In genomic region chr16:46094478-46094877, GRCm38 (mm10) we compare ENCODE assay signal across 7 mouse cellular contexts. TPM values are rescaled to one million over a fixed set of nuclear protein-coding genes. Genes with fewer than 3 reads are reported as not detected.
A peak's percentile ranks its signal among the peaks of the same experiment; 100 is the strongest.
DNase-seq lines count a peak whose midpoint lies in the region; ATAC-seq lines count a peak whose summit lies in the region.

No protein-coding gene starts in this region.

- no peaks in the 10 kb centered on the region for H3K9me3 ChIP-seq in midbrain, embryonic 11.5 days (ENCODE audit: control insufficient read depth, low read length)
- H3K9me3 ChIP-seq in midbrain, embryonic 10.5 days (replicated peaks): no peaks in the 10 kb centered on the region
- H3K9me3 ChIP-seq in limb, embryonic 15.5 days: no peaks in the 10 kb centered on the region
- no peaks in the 10 kb centered on the region for H3K9me3 ChIP-seq in forebrain, embryonic 15.5 days

- no peak for ATAC-seq in midbrain, embryonic 11.5 days (ENCODE audit: low FRiP score)
- ATAC-seq in limb, embryonic 15.5 days (ENCODE audit: insufficient number of reproducible peaks, low FRiP score, low TSS enrichment, low read depth): peak; percentile 78
- no peak for ATAC-seq in forebrain, embryonic 15.5 days (replicated peaks)

- H3K4me3 ChIP-seq in midbrain, embryonic 11.5 days (ENCODE audit: low read depth, low read length): no peak overlapping the region
- H3K4me3 ChIP-seq in midbrain, embryonic 10.5 days: no peak overlapping the region
- H3K4me3 ChIP-seq in limb, embryonic 15.5 days: no peak overlapping the region
- no peak overlapping the region for H3K4me3 ChIP-seq in forebrain, embryonic 15.5 days

- WGBS in midbrain, embryonic 11.5 days: 77% methylated on average over 2 of the region's 2 CpGs
- WGBS in midbrain, embryonic 10.5 days: 77% methylated on average over 2 of the region's 2 CpGs
- 34% methylated on average over 2 of the region's 2 CpGs for WGBS in limb, embryonic 15.5 days
- 77% methylated on average over 2 of the region's 2 CpGs for WGBS in forebrain, embryonic 15.5 days

- no peaks in the 10 kb centered on the region for H3K4me1 ChIP-seq in midbrain, embryonic 11.5 days (ENCODE audit: control insufficient read depth, insufficient read depth, low read length)
- no peaks in the 10 kb centered on the region for H3K4me1 ChIP-seq in midbrain, embryonic 10.5 days
- H3K4me1 ChIP-seq in limb, embryonic 15.5 days: peaks cover 17% of the 10 kb centered on the region
- peaks cover 5% of the 10 kb centered on the region; the same call in 1 of the 2 replicates for H3K4me1 ChIP-seq in forebrain, embryonic 15.5 days

- H3K4me2 ChIP-seq in midbrain, embryonic 11.5 days: no peak overlapping the region
- no peak overlapping the region for H3K4me2 ChIP-seq in limb, embryonic 15.5 days
- H3K4me2 ChIP-seq in forebrain, embryonic 15.5 days (replicated peaks): no peak overlapping the region

- no peak overlapping the region for H3K27ac ChIP-seq in midbrain, embryonic 11.5 days (ENCODE audit: low read depth, low read length)
- H3K27ac ChIP-seq in midbrain, embryonic 10.5 days (replicated peaks): no peak overlapping the region
- H3K27ac ChIP-seq in limb, embryonic 15.5 days: peak overlapping the region; percentile 69
- no peak overlapping the region for H3K27ac ChIP-seq in forebrain, embryonic 15.5 days (replicated peaks)

- no peak overlapping the region for H3K9ac ChIP-seq in midbrain, embryonic 11.5 days (ENCODE audit: low read length)
- H3K9ac ChIP-seq in limb, embryonic 15.5 days: no peak overlapping the region
- H3K9ac ChIP-seq in forebrain, embryonic 15.5 days (replicated peaks): no peak overlapping the region

- DNase-seq in midbrain, embryonic 11.5 days (ENCODE audit: low spot score, missing footprints): peak; percentile 54
- DNase-seq in midbrain, embryonic 10.5 days (ENCODE audit: low spot score): no peak
- peak; percentile 64 to 75 for DNase-seq in cerebellum, postnatal 14 days
- DNase-seq in heart, adult 9 months (ENCODE audit: low spot score in 2 of 2): peak; percentile 44 to 68
- no peak for DNase-seq in embryo, embryonic 11 days

- H3K27me3 ChIP-seq in midbrain, embryonic 11.5 days (ENCODE audit: control insufficient read depth, insufficient read depth, low read length): no peaks in the 10 kb centered on the region
- no peaks in the 10 kb centered on the region for H3K27me3 ChIP-seq in midbrain, embryonic 10.5 days (ENCODE audit: low read depth, poor library complexity, severe bottlenecking)
- H3K27me3 ChIP-seq in limb, embryonic 15.5 days: no peaks in the 10 kb centered on the region
- no peaks in the 10 kb centered on the region for H3K27me3 ChIP-seq in forebrain, embryonic 15.5 days

- H3K36me3 ChIP-seq in midbrain, embryonic 11.5 days (ENCODE audit: control insufficient read depth, insufficient read depth, low read length): no peaks in the 10 kb centered on the region
- no peaks in the 10 kb centered on the region for H3K36me3 ChIP-seq in midbrain, embryonic 10.5 days
- no peaks in the 10 kb centered on the region for H3K36me3 ChIP-seq in limb, embryonic 15.5 days
- H3K36me3 ChIP-seq in forebrain, embryonic 15.5 days: no peaks in the 10 kb centered on the region

RNA-seq across cellular contexts. Expression of gene Cd96, which starts 25.6 kb away (rescaled TPM):
- polyA plus RNA-seq in midbrain, embryonic 11.5 days (2014; fragmentation: Nextera tagmentation; extraction: Ambion mirVana): not detected in 2 replicates
- not detected in 2 replicates for polyA plus RNA-seq in midbrain, embryonic 10.5 days (2016; fragmentation: Nextera tagmentation; extraction: Ambion mirVana)
- 0.43 and 0.55 TPM in 2 replicates for polyA plus RNA-seq in limb, embryonic 15.5 days (2015; fragmentation: Nextera tagmentation; extraction: Ambion mirVana)
- not detected in 2 replicates for polyA plus RNA-seq in forebrain, embryonic 15.5 days (2015; fragmentation: Nextera tagmentation; extraction: Ambion mirVana)

Comparison
In these comparisons a context has a peak if more than half of its experiments do, and no peak if none do; other contexts are left out.
1. DNase-seq: peak in midbrain, embryonic 11.5 days (single experiment), cerebellum, postnatal 14 days (2 of 2) and heart, adult 9 months (2 of 2); none in midbrain, embryonic 10.5 days (single experiment) and embryo, embryonic 11 days (single experiment).